Mouse (Mus musculus) fibroblast of lung, adult 2 months (primary cell): ENCODE results near the gene Vmn1r218.
"Not testable (repeated sequence)": the region's sequence is repeated elsewhere in the genome, so short reads cannot be mapped to it uniquely, and the experiment has no call there.

ENCODE experiments used
- DNase-seq: peaks from one replicate; pipeline ENCODE4 v3.0.0-alpha.2; 2011; ENCODE audit warnings: low read depth

Gene Vmn1r218

DNA sequence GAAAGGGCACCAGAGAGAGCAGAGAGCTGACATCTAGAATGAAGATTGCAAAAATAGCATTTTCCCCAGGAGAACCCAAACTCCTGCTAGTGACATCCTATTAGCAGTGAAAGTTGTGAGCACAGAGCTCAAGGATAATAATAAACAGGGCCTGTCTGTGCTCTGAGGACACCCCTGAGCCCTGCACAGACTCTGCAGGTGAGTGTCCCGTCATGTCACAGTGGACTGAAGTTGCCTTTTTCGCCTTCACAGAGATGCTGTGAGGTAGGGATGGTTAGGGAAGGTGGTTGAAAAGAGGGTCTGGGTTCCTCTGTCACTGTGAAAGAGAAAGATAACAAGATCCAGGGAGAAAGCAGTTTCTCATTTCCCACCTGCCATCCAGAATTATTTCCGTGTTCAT, at the start of gene Vmn1r218:
Vmn1r218 (plus strand) TSS at position 57 of the 400 bp plus-strand sequence.
- DNase-seq: no peak

DNA sequence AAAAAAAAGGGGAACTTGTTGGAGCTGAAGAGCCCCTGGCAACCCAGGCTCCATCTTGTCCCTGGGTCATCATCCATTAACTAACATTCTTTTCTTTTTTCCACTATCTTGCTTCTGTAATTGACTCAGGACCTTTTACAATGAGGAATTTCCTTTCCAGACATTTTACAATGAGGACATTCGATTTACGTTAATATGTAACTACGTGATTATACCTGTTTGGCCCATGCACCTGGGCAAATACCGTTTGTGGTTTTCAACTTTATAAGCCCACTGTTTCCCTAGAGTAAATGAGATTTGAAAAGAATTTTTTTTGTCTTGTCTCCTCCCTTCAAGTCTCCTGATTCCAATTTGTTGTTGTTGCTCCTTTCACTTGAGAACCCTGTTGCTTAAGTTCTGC, 38.6 kb upstream of the Vmn1r218 start:
- DNase-seq: no peak

DNA sequence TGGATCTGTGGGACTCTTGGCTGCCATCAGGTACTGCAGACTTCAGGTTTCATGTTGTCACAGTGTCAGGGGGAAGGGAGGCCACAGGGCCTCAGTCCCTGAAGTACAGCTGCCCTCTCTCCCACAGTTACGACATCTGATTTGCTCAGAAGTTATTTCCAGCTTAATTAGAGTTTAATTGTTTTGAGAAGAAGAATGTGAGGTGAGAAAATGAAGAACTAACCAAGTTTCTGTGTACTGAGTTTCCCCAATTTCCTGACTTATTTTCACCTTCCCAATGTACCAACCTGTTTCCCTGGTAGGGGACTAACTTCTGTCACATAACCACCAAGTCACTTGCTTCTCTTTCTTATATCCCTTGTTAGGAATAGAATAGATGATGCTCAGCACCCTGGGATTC, 14.8 kb upstream of the Vmn1r218 start, which contains the start of gene Vmn1r217:
Vmn1r217 (minus strand) TSS at position 101 of the 400 bp plus-strand sequence.
- not testable (repeated sequence) for DNase-seq

DNA sequence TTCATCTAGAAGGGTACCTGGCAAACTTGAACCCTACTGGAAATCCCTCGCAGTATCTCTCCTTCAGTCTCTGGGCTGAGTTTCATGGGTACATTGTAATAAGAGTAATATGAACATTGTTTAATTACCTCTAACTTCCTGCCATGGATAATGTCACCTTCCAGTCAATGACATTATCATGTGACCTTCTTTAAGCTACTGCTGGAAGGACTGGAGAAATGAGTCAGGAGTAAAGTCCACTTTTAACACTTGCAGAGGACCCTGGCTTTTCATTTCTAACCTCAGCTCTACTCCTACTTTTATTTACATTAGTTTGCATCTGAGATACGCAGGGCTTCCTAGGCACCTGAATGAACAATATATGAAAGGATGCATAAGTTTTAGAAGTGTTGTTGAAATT, 12.3 kb upstream of the Vmn1r218 start:
- DNase-seq: no peak

DNA sequence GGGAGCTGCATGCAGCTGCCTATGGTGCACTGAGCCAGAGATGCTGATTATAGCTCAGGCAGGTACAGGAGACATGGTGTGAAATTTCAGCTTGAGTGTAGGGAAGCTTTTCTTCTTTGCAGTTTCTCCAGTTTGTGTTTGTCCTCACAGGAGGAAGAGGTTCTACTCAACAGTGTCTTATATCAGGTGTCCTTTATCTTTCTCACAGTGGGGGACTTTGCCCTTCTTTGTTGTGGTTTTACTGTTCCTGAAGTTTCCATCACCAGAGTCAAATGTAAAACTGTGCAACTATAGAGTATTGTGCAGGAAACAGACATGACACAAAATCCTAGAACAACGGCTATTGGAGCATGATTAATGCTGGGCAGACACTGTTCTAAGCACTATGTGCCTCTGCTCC, 546 bp downstream of the Vmn1r218 start:
- no peak for DNase-seq

DNA sequence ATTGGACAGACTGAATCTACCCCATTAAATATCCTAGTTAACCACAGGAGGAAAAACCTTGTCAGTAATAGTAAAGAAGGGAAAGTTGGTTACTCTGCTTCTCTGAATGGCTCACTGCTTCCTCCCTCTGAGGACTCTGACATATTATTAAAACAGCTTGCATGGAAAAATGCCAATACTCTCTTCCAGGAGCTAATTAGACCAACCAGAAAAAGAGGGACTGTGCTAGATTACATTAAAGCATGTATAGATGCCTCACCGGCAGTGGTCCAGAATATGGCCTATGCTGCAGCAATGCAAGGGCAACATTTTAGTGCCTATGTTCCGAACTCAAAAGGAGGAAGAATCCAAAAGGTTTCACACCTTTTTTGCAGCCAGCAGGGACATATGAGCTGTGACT, 5.9 kb downstream of the Vmn1r218 start:
- DNase-seq: no peak

DNA sequence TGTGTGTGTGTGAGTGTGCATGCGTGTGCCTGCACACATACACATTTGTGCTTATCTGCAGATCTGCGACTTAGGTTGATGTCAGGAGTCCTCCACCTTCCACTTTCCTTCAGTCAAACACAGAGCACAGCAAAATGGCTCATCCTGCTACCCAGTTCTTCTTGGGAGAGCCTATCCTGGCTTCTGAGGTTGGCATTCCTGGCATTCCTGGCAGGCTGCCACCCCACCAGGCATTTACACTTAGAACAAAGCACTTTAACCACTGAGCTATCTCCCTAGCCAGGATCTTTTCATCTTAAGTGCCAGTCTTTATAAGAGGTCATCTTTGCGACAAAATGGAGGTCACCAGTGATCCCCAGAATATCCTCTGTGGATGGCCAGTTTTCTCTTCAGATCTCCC, 24.9 kb downstream of the Vmn1r218 start:
- no peak for DNase-seq

DNA sequence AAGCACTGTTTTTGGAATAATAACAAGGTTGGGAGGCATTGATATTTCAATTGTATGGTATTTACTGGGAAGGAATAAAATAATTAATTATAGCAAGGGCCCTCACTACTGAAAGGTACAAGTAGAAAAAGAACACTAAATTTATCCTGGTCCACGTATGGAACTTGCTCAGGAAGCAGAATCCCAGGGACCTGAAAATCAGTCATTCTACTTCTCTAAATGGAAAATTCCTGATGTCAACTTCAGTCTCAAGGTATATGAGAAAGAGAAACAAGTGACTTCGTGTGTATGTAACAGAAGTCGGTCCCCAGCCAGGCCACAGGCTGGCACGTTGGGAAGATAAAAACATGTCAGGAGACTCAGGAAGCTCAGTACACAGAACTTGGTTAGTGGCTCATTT, 26.1 kb downstream of the Vmn1r218 start, which contains the start of gene Vmn1r219:
Vmn1r219 (plus strand) TSS at position 301 of the 400 bp plus-strand sequence.
- DNase-seq: no peak

DNA sequence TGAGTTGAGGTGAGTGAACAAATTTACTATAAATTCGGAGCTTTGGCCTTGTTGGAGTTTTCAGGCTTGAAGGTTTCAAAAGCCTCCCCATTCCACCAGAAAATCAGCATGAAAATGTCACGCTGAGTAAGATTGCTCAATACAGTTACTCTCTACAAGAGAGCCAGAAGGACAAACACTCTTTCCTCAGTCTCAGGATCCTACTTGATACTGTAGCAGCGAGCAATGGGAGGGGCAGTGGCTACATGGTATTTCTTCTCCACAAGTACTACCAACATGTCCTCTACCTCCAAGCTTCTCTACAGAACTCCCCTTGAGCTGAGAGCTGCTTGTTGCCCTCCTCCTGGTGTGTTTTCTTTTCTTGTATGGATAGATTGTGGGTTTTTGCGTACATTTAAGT, 33.5 kb downstream of the Vmn1r218 start:
- DNase-seq: not testable (repeated sequence)

DNA sequence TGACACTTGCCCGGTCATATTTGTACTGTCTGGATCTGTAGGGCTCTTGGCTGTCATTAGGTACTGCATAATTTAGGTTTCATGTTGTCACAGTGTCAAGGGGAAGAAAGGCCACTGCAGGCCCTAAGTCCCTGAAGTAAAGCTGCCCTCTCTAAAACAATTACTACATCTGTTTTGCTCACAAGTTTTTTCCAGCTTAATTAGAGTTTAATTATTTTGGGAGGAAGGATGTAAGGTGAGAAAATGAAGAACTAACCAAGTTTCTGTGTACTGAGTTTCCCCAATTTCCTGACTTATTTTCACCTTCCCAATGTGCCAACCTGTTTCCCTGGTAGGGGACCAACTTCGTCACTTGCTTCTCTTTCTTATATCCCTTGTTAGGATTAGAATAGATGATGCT, 54.9 kb downstream of the Vmn1r218 start, which contains the start of gene Vmn1r220:
Vmn1r220 (minus strand) TSS at position 101 of the 400 bp plus-strand sequence.
- no peak for DNase-seq
